Mouse (Mus musculus) limb, embryonic 15.5 days (tissue): Measurements from ENCODE around the gene E030018B13Rik. TPM values are rescaled to one million over a fixed set of nuclear protein-coding genes. Genes with fewer than 3 reads are reported as not detected.

Source experiments
- ATAC-seq: fragments of 200-750 bp; cut with Nextera tagmentation; 2 replicates; pipeline ENCODE4 v1.8.0; 2017; ENCODE audit warnings: low read depth, moderate TSS enrichment; ENCODE audit not compliant: insufficient number of reproducible peaks, low FRiP score, low TSS enrichment
- H3K27ac ChIP-seq: fragments of 300-500 bp; sonication (generic); 2 replicates; pipeline ENCODE4 v1.5.1; 2015; ENCODE audit warnings: moderate library complexity, mild to moderate bottlenecking, inconsistent platforms
- H3K27me3 ChIP-seq: fragments of 300-500 bp; sonication (generic); 2 replicates; pipeline ENCODE4 v1.6.1; 2015; ENCODE audit warnings: inconsistent platforms
- H3K36me3 ChIP-seq: fragments of 300-500 bp; sonication (generic); 2 replicates; pipeline ENCODE4 v1.6.1; 2015; ENCODE audit warnings: inconsistent platforms
- H3K4me1 ChIP-seq: fragments of 300-500 bp; sonication (generic); 2 replicates; pipeline ENCODE4 v1.6.1; 2015; ENCODE audit warnings: inconsistent platforms
- H3K4me2 ChIP-seq: fragments of 300-500 bp; sonication (generic); 2 replicates; pipeline ENCODE4 v1.6.1; 2015; ENCODE audit warnings: mild to moderate bottlenecking, inconsistent platforms
- H3K4me3 ChIP-seq: fragments of 300-500 bp; sonication (generic); 2 replicates; pipeline ENCODE4 v1.5.1; 2015; ENCODE audit warnings: mild to moderate bottlenecking, inconsistent platforms
- H3K9ac ChIP-seq: fragments of 300-500 bp; sonication (generic); 2 replicates; pipeline ENCODE4 v1.6.1; 2015; ENCODE audit warnings: inconsistent platforms
- H3K9me3 ChIP-seq: fragments of 300-500 bp; sonication (generic); 2 replicates; pipeline ENCODE4 v1.6.1; 2016; ENCODE audit warnings: inconsistent platforms
- WGBS: fragments of 180-500 bp; shearing (Covaris S2); methylation state at CpG from one replicate; pipeline ENCODE4 v1.1.7; 2015; 5-methylcytosine and 5-hydroxymethylcytosine counted together
- polyA plus RNA-seq: library from polyadenylated mRNA; unstranded; fragments of >200 nt; fragmentation: Nextera tagmentation; extraction: Ambion mirVana; gene quantifications from 2 replicates; pipeline ENCODE4 v1.2.1, GENCODE M21; 2015

Gene E030018B13Rik
- polyA plus RNA-seq, 1 experiment from 2014 or later, result not detected

DNA sequence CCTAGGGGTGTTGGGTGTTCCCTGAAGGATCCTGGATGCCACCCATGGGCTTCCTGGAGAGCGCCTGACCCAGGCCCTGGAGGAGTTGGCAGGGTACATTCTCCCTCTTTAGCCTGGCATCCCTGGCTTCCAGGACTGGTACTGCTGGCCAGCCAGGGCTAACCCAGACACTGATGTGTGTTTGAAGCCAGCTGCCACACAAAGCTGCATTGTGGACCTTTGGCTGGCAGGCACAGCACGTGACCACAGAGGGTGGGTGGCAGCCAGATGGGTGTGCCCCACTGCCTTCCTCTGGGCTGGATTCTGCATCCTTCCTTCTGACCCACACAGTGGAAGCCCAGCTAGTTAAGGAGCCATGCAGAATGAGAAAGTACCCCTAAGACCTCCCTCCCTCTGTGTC is 48.5 kb downstream of the E030018B13Rik start:
- peak overlapping the region; percentile 71 for H3K27ac ChIP-seq
- no peaks in the 10 kb centered on the region for H3K9me3 ChIP-seq
- no peak overlapping the region for H3K4me3 ChIP-seq
- no peak overlapping the region for H3K9ac ChIP-seq
- H3K4me2 ChIP-seq, result no peak overlapping the region
- H3K36me3 ChIP-seq, result no peaks in the 10 kb centered on the region
- 71% methylated on average over 2 of the region's 2 CpGs for WGBS
- H3K4me1 ChIP-seq, result peaks cover 13% of the 10 kb centered on the region
- H3K27me3 ChIP-seq, result no peaks in the 10 kb centered on the region
- ATAC-seq, result peak; percentile 82

DNA sequence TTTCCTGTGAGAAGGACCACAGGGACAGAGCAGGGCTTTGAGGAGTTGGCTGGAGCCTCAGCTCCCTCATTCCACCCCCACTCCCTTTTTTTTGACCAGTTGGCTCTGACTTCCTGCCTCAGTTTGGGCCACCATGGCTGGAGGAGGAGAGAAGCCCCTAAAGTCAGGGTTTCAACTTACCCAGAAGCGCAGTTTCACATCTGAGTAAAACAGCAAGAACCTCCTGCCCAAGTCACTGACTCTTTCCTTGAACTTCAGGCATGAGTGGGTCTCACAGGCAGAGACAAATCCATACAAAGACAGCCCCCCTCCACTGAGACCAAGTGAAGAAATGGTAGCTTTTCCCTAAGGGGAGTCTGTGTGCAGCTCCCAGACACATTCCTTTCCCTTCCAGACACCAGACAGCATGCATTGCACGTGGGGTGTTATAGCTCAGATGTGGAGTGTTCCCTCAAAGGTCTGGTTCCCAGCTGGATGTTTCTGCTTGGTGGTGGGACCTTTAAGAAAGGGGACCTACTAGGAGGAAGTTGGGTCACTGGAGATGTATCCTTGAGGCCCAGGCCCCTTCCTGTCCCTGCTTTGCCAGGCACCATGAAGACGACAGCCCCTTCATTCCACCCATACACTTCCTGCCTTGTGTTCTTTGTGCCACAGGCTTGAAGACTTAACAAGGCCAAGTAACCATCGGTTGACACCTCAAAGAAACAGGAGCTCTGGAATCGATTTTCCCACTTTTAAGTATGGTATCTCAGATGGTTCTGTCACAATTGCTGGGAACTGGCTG is 49.2 kb downstream of the E030018B13Rik start:
- H3K27ac ChIP-seq, result peak overlapping the region; percentile 71
- WGBS, result 53% methylated on average over 5 of the region's 5 CpGs
- H3K9ac ChIP-seq, result no peak overlapping the region

DNA sequence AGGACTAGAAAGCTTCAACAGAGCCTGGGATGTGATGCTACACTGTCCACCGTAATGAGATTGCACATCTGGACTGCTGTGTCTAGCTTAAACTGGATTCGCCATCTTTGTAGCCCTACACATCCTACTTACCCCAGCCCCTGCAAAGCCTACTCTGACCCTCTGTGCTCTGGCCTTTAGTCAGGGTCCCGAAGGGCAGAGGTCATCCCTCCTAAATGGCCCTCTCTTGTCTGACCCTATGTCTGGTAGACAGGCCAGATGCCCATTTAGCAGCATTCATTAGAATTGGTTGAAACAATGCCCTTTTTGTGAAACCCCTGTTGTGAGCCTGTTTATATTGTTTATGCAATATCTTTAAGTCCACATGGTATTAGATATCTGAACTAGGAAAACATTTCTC is 53.3 kb downstream of the E030018B13Rik start:
- ATAC-seq, result no peak
- H3K36me3 ChIP-seq, result no peaks in the 10 kb centered on the region
- peaks cover 12% of the 10 kb centered on the region for H3K4me1 ChIP-seq
- 59% methylated on average over 3 of the region's 3 CpGs for WGBS
- no peak overlapping the region for H3K27ac ChIP-seq
- H3K27me3 ChIP-seq, result no peaks in the 10 kb centered on the region
- no peaks in the 10 kb centered on the region for H3K9me3 ChIP-seq
- H3K4me3 ChIP-seq, result no peak overlapping the region
- no peak overlapping the region for H3K4me2 ChIP-seq
- no peak overlapping the region for H3K9ac ChIP-seq

More for the DNA sequence above, 49.2 kb downstream of the E030018B13Rik start:
- ATAC-seq, result no peak
- no peaks in the 10 kb centered on the region for H3K9me3 ChIP-seq
- no peak overlapping the region for H3K4me3 ChIP-seq
- H3K27me3 ChIP-seq, result no peaks in the 10 kb centered on the region
- peaks cover 13% of the 10 kb centered on the region for H3K4me1 ChIP-seq
- no peaks in the 10 kb centered on the region for H3K36me3 ChIP-seq
- H3K4me2 ChIP-seq, result no peak overlapping the region

Other genes with a start within 250 kb of the E030018B13Rik start
- 31.3 and 33.4 TPM in 2 replicates for gene Klf13, start 22.1 kb downstream of the E030018B13Rik start, polyA plus RNA-seq
- 0.83 and 1.0 TPM in 2 replicates for gene Trpm1, start 237.0 kb downstream of the E030018B13Rik start, polyA plus RNA-seq